Mouse (Mus musculus) heart, postnatal 4 days (tissue): ENCODE measurements at regions not wholly inside any gene's neighbourhood (a gene's known extent, or its start where the extent isn't known, plus 50 kb on each side); places are given as distances from the start of the nearest gene placed in this dataset.

Experiments used
- DNase-seq: peaks from one replicate; pipeline ENCODE4 v3.0.0; 2021

DNA sequence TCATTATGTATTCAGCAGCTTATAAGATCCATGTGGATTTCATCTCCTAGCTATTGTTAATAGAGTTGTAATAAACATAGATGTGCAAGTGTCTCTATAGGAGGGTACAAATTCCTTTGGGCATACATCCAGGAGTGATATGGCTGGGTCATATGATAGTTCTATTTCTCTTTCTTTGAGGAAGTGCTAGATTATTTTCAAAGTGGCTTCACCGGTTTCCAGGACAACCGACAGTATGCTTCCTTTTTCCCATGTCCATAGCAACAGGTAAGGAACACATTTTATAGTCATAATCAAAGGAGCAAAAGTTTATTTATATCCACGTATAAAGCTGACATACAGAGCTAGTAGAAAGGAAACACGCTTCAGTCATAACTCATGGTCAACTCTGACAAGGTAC lies 710.2 kb upstream of the Tenm4 start:
- DNase-seq = no peak

DNA sequence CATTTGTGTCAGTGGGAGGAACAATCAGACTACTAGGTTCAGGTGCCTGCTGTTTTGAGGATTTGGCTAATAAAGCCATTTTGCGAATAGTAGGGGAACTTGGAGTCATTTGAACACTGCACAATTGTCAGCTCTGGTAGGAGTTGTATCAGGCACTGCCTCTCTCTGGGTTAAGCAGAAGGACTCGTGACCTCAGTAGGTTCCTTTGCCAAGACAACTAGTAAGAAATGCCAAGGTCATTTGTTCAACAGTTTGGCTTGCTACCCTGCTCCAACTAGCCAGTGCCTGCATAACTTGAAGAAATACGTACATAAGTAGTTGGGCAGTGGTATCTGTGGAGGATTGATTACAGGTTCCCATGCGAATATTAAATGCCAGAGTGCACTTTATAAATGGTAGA lies 705.5 kb upstream of the Tenm4 start:
- DNase-seq = no peak

DNA sequence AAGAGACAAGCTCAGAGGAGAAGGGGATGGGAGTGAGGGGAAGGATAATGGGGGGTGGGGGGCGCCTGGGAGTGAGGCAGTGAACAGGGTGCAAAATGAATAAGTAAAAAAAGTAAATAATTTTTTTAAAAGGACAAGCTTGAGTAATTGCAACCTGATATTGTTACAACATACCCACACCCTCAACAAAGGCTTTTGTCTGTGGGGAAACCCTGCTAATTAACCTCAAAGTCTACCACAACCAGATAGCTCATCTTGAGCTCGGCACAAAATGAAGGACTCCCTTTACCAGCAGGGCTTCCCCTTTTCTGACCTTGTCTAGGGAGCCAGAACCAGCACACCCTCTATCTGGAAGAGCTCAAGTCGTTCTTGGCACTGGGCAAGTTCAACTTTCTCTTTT lies 704.0 kb upstream of the Tenm4 start:
- no peak for DNase-seq

DNA sequence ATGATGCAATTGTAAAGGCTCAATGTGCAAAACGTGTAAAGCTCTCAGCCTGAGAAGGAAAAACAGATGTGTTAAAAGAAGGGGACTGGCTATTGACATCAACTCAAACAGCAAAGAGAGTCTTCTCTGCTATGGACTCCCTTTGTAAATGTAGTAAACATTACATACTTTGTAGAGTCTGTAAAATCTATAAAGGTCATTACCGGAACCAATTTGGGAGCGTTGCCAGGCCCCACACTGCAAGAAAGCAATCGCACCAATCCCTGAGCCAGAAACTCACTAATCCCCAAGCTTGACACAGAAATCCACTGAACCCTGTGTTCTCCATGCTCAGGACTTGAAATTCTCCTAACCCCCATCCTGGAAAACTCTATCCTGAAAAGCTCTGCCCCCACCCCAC lies 697.2 kb upstream of the Tenm4 start:
- no peak for DNase-seq

DNA sequence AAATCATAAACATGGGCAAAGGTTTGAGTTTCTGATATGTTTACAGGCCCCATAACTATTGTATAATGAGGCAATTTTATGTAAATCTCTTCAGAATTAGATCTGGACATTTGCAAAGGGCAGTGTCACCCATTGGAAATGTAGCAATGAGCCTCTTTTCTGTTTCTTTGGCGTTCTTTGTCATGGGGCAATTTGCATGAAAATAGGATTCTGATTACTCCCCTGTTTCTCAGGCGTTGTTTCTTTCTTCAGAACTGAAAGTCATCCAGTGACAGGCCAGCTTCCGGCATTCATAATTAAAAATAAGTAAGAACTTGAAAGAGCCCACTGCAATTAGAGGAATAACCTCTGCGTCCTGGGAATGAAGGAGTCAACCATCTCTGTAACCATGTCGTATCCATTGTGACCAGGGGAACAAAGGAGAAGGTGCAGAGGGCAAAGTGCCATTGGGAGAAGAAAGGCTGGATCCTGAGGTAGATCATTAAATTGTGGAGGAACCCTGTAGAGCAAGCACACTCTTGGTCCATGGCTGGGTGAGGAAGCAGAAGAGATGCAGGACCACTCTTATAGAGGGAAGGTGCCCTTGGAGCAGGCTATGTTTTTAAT lies 690.8 kb upstream of the Tenm4 start:
- DNase-seq = no peak

DNA sequence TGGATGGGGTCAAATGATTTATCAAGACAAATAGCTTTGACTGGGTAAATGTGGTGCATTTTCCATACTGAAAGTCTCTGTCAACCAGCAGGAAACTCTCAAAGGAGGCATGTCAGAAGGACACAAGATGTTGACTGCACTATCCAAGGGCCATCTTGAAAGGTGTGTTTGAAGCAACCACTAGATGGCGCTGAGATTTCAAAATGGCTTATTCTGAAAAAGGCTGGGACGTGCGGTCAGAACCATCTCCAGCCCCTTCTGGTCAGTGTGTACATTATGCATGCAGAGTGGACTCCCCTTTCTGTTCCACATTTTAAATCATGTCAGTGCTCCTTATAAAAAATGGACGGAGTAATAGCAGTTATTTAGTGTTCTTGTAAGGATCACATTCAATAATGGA lies 681.4 kb upstream of the Tenm4 start:
- peak; percentile 52 for DNase-seq

DNA sequence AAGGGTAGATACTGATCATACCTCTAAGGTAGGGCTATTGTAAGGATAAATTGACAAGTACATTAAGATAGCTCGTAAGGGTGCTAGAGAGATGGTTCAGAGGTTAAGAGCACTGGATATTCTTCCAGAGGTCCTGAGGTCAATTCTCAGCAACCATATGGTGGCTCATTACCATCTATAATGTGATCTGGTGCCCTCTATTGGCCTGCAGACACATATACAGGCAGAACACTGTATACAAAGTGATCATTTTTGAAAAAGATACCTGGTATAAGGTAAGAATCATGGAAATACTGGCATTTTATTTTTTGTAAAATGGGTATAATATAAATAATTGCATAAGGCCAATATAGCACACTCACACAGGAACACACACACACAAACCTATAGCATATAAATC lies 676.3 kb upstream of the Tenm4 start:
- DNase-seq = no peak

DNA sequence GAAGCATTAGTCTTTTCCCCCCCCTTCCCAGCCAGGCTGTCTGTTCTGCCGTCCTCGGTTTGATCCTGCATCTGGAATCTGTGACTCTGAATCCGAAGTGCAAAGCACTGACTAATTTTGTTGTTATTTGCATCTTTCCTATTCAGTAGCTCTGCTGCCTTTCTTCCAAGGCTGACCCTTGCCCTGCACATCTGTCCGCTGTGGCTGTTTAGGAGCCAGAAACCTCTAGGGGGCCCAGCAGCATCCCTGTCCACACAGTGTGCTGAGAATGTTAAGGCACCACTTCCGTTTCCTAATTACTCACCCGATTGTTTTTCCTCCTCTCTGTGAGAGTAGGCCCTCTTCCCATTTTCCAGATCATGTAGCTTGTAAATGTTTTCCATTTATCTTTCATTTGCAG lies 668.1 kb upstream of the Tenm4 start:
- DNase-seq = no peak

DNA sequence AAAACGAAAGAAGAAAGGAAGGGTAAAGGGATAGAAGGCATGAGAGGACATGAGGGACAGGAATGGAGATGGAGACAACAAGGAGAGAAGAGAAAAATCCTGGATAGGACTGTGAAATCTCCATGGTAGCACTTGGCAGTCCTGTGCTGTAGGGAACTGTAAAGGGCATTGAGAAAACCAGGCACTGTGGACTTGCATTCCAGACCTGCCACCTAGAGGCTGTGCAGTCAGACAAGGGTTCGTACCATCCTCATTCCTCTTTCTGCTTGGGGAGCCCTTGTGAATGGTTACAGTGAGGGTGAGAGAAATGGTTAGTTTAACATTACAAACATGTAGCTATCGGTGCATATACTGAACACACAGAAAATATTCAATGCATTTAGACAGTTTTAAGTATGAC lies 623.8 kb upstream of the Tenm4 start:
- no peak for DNase-seq

DNA sequence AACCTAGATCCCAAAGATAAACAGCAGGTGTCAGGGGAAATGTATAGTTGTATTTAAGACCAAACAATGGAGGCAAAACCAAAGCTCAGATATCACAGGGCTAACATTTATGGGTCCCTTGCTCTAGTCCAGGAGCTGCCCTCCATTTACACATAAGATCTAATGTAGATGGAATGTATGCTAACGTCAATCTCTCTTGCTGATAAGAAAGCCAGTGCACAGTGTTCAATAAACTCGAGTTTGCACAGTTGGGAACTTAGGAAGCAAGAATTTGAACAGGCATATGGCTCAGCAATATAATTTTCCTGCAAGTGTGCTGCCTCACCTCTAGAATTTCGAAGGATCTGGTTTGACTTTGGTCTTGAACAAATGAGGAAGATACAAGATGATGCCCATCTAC lies 620.9 kb upstream of the Tenm4 start:
- no peak for DNase-seq

DNA sequence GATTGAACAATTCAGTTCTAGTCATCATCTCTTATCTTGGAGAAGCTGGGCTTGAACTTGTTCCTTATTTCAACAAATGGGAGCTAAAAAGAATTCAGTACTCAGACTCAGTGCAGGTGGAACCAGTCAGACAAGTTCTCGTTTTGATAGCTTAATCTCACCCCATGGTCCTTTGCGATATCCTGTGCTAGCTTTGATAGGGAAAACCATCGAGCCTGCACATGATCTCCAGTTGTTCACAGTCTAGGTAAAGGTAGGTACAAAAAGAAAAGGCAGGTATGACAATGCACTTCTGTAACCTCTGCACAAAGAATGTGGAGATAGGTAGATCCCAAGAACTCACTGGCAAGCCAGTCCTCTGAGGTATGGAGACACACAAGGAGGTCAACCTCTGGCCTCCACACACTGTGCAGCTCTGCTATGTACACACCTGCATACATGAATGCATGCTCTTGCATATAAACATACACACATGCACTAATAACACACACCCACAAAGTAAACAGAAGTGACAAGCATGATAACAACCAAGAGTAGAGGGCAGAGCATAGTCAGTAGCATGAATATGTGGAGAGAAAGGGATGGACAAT lies 619.2 kb upstream of the Tenm4 start:
- DNase-seq = no peak

DNA sequence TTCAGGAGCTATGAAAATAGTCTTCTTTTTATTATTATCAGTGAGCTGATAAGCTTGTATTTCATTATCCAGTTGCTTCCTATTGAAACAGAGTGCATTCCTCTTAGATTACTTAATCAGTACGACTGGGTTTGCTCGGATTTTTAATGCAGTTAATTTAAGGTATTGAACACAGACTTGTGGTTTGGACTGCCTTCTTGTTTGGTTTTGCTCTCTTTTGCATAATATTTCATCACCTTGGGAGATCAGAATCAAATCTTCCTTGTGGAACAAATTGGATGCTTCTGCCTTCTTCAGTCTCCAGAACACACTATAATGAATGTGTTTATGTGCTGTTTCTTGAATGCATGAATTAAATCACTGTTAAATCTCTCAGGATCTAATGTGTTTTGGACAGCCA lies 612.5 kb upstream of the Tenm4 start:
- DNase-seq = no peak

DNA sequence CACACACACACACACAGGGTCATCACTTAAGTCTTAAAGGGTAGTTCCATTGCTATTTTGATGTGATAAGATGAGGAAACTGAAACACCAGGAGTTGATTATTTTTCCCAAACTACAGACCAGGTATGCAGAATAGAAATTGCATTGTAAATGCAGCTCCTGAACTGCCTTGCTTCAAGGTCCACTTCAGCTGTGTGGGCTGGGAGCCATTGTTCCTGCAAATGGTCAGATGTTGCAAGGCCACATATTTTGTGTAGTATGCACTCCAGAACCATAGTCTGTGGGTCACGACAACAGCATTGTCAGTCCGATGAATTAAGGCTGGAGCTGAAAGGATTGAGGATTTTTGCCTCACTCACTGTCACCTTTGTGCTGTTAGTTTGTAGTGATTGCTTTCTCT lies 592.4 kb upstream of the Tenm4 start:
- DNase-seq = no peak

DNA sequence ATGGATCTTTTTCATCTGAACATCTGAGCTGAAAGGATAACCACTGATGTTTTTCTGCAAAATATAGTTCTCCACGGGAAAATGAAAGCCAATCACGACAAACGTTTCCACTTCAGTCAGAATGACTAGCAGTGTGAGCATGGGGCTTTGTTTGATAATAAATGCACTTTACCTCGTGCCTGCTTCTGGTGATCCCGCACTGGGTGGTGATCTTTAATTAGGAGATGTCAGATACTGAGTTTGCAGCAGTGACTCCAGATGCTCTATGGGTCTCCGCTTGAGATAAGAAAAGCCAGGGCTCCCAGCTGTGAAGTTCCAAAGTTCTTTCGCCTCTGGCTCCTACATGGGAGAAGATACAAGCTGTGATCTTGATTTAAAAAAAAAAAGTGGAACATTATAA lies 589.7 kb upstream of the Tenm4 start:
- DNase-seq = no peak

DNA sequence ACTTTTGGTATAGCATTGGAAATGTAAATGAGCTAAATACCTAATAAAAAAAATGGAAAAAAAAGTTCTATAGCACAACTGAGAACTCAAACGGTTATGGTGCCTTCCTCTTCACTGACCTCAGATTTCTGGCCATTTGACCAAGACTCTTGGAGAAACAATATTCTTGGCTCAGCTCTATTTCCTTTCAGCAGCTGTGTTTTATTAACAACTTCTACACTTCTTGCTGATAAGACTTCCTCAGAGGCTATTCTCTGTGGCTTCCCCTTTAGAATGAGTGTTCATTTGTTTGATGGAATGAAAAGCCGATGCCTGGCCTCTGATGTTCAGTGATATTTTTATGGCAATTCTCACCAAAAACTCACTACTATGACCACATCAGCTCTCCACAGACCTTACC lies 572.7 kb upstream of the Tenm4 start:
- DNase-seq = no peak

DNA sequence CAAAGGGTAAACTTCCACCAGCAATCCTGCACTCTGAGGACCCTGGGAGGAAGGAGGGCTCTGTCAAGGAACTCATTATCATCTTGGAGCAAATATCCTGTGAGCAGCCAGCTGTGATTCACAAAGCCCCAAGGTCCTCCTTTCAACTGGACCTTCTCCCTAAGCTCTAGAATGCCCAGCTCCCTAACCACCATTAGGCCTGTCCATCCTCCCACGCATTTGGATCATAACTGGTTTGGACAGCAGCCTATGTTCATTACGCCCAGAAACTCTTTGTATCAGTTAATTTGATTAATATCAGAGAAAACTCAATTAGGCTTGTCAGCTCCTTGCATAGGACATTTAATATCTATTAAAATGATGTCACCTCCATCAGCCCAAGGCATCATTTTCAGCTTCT lies 557.3 kb upstream of the Tenm4 start:
- DNase-seq = no peak

DNA sequence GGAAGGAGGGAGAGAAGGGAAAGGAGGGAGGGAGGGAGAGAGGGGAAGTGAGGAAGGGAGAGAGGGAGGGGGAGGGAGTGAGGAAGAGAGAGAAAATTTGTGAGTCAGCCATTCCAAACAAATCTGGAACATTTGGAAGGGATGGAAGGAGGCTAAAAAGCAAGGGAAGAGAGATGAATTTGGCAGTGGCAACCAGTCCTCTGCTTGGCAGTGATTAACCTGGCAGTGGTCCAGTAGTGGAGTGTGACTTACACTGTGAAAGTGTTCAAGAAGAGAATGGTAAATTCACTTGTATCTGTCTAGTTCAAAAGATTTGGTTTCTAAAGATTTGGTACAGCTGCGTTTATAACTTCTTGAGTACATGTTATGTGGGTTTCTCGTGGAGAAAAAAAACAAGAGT lies 553.7 kb upstream of the Tenm4 start:
- DNase-seq = peak; percentile 46

DNA sequence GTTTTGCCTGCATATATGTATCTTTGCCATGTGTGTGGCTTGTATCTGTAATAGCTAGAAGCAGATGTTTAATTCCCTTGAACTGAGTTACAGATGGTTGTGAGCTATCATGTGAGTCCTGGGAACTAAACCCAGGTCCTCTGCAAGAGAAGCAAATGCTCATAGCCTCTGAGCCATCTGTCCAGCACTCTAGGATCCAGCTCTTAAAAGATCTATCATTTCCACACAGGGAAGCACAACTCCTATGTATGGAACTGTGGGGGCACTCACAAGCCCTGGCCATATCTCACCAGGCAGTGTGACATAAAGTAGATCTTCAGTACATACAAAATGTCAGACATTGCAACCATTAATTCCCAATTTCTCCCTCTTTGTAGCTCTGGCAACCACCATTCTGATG lies 552.9 kb upstream of the Tenm4 start:
- DNase-seq = no peak

DNA sequence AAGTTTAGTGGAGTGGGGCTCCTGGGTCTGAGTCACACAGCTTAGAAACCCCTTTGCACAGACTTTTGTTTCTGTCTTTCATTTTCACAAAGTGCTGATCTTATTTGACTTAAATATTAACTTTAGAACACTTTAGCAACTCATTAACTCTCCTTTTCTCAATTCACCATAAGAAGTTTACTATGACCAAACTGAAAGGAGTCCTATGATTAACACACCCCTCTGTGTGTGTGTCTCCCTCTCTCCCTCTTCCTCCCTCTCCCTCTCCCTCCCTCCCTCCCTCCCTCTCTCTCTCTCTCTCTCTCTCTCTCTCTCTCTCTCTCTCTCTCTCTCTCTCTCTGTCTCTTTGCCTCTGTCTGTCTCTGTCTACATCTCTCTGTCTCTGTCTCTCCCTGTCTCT lies 551.0 kb upstream of the Tenm4 start:
- no peak for DNase-seq

DNA sequence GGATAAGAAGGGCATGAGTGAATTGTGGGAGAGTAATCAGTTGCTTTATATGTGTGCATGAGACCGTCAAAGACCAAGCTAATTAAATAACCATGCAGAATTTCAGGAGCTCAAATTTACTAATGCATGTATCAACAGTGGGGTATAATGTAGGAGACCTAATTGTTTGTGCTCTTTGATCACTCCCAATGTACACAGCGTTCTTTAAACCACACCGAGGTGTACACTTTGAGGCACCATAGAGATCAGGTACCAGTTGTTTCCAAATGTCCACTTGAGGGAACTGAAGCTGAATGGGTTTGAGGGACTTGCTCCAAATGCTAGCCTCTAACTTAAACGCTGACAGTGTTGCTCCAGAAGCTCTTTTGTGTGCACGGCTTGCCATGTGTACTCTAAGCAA lies 530.4 kb upstream of the Tenm4 start:
- no peak for DNase-seq

DNA sequence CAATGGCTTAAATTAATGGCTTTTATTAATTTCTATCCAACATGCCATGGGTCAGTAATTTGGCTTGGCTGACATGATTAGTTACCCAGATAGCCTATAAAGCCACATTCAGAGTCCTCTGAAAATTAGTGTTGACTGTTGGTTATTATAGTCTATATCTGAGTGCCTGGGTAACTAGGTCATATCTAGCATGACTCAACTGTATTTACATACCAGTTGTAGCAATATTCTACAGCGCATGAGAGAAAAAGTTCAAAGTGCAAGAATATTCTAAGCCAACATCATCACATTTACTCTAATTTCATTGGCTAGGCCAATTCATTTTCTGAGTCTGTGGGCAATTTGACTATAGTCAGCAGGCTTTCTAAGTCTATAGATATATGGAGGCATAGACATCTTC lies 496.7 kb upstream of the Tenm4 start:
- DNase-seq = no peak

DNA sequence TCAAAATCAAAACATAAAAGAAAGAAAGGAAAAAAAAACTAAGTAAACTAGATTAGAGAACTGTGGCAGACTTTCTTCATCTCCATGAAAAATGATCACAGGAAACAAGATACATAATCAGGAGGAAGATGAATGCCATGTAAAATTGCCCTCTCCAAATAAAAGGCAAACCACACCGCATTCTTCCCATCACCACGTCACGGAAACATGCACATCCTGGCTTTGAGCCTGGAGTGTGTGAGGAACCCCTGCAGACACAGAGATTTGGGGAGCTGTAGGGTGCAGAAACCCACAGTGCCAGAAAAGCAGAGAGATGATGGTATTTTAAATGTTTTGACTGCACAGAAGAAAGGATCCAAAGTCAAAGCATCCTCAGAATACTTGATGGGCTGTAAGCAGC lies 488.5 kb upstream of the Tenm4 start:
- DNase-seq = no peak

DNA sequence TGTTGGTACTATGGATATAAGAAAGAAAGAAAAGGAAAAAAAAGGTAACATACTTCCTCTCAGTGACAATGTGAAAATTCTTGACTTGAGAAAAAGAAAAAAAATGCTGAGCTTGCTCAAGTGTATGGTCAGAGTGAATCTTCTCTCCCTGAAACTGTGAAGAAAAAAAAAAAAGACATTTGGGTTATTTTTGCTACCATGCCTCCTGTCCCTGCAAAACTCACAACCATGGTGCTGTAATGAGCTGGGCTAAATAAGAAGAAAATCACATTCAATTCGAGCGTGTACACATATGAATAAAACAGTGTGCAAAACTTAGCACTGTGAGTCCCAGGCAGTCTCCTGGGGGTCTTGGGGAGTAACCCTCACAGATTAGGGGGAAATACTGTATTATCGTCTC lies 483.3 kb upstream of the Tenm4 start:
- DNase-seq = no peak

DNA sequence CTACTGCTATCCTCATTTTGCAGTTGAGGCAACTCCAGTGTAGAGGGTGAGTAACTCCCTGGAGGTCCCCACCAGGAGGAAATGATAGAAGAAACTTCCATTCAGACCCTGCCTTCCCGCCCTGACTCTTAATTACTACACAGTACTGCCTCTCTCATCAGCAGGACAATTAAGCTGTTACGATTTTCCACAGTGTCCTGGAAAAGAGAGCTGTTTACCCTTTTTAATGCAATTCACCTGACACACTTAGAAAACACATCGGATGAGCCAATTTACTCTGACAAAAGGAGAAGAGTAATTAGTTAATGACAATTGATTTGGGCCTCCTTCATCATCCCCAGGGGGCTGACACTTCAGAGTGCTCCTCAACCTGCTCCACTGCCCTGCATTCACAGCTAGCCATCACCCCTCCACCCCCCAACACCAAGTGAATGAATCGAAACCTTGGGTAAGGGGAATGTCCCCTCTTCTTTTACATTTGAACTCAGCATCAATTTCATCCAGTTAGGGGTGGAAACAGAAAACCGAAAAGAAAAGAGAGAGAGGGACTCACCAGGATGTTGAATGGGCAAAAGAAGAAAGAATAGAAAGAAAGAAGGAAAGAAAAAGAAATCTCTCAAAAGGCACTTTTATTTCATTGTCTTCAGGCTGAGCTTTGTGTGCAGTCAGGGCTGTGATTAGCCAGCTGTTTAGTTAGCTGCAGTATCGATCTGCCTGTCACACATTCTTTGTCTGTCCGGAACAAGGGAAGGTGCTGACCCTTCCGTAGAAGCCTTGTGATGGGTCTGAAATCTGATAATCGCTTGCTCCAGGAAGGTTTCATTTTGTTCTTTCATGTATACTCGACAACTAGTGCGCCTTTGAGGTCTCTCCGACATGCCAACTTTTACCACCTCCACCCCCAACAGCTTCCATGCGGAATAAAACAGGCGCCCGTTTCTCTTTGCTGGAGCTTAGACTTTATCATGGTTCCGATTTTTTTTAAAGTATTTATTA lies 482.6 kb upstream of the Tenm4 start:
- no peak for DNase-seq
